Mouse (Mus musculus) liver, adult 2 months (tissue): Measurements from ENCODE around the gene Pafah1b2.

ENCODE experiments used
- CTCF ChIP-seq: fragments of 200-500 bp; IDR thresholded peaks from 2 replicates; pipeline ENCODE4 v1.5.1; 2011; ENCODE audit warnings: low read depth, low read length, control low read depth
- POLR2A ChIP-seq: fragments of 200-500 bp; IDR thresholded peaks from 2 replicates; pipeline ENCODE4 v1.6.1; 2011; ENCODE audit warnings: low read length, control low read depth; ENCODE audit not compliant: insufficient read depth; ENCODE audit errors: extremely low read depth

- TF ChIP-seq POLR2A (no peak), CTCF (no peak)
Measured at GRCm38 (mm10) chr9:46019975-46020374, 7.5 kb upstream of the Pafah1b2 start.
